Mouse (Mus musculus) A20 (cell line): ENCODE measurements at regions not wholly inside any gene's neighbourhood (a gene's known extent, or its start where the extent isn't known, plus 50 kb on each side); places are given as distances from the start of the nearest gene placed in this dataset.

ENCODE experiments used
- DNase-seq: peaks from one replicate; pipeline ENCODE4 v3.0.0-alpha.2; 2011; ENCODE audit warnings: low read depth, low spot score

DNA sequence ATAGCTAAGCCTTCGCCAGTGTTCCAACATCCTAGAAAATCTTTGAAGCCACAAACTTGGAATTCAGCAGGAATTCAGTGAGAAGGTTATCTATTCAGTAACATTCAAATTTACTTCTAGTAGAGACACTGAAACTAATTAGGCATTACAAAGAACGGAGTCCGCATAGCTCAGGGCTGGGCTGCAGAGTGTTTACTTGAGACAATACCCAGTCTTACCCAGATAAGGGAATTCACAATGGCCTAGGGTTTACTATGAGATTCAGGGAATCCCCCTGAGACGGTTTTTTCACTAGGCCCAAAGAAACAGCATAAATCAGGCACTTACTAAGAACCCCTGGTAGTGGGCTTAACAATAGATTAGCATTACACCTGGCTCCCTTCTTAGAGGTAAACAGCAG is 335.4 kb upstream of the Scgb2a2 start:
- DNase-seq = no peak

DNA sequence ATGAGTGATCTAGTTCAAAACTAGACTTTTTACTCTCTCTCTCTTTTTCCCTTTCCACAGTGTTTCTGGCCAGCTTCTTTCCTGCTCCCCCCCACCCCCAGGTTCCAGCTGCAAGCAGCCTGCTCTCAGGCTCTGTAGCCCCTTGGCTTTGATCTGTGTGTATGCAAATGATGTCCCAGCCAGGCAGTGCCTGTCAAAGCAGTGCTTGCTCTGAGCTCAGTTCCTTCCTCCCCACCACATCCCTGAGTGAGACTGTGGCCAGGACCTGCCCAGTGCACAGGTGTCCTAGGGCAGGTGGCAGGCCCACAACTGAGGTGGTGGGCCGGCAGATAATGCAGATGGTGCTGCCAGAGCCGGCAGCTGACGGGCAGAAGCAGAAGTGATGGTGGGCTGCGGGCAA is 303.2 kb upstream of the Scgb2a2 start:
- DNase-seq = peak; percentile 70
